Mouse (Mus musculus): ENCODE results near the gene BC024978.

GRCm38 (mm10) chr7:27160921-27161320 is 34.7 kb upstream of the BC024978 start:
- TF ChIP-seq CTCF (IDR thresholded peaks at IDR 0.05) (no peak), EP300 (IDR thresholded peaks at IDR 0.05) (no peak)

Data from lung, postnatal 0 days (tissue).